Mouse (Mus musculus): ENCODE results near the gene Trpm5.

DNA sequence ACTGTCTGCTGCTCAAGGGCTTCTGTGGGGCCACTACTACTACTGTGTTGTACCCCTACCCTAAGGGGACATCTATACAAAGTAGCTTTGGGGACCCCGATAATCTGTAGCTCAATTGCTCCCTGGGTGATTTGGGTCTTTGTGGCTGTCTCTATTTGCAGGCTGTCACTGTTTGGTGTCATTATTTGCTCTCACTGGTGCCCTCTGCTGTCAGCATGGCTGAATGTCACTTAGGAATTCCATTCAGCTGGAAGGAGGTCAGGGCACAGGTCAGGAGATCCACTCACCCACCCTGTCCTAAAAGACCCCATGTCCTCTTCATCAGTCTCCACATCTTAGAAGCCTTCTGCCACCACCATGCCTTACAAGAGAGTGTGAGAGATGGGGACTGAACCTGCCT is 44.3 kb upstream of the Trpm5 start:
- no peak for TF ChIP-seq GATA1 (IDR thresholded peaks at IDR 0.05; ENCODE audit: low read length)
- TF ChIP-seq TAL1 (IDR thresholded peaks at IDR 0.05; ENCODE audit: low read length): no peak
